Mouse (Mus musculus): ENCODE results near the gene Lrriq4.
A peak's percentile ranks its signal among the peaks of the same experiment; 100 is the strongest.

Lrriq4 gene

DNA sequence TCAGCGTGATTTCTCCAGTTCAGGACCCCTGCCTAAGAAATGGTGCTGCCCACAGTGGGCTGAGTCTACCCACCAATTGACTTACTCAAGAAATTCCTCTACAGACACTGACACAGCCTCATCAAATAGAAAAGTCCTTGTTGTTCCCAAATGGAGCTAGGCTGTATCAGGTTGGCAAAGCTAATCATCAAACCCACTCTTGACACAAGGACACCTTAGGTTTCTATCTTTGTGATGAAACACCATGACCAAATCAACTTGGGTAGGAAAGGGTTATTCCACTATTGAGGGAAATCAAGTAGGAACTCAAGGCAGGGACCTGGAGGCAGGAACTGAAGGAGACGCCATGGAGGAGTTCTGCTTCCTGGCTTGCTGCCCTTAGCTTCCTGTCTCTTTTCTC lies at the start of gene Lrriq4:
Gene Lrriq4, plus strand, starts transcription at position 301 of the 400 bp plus-strand sequence.
- no peak for DNase-seq (ENCODE audit: low spot score in 2 of 2)

DNA sequence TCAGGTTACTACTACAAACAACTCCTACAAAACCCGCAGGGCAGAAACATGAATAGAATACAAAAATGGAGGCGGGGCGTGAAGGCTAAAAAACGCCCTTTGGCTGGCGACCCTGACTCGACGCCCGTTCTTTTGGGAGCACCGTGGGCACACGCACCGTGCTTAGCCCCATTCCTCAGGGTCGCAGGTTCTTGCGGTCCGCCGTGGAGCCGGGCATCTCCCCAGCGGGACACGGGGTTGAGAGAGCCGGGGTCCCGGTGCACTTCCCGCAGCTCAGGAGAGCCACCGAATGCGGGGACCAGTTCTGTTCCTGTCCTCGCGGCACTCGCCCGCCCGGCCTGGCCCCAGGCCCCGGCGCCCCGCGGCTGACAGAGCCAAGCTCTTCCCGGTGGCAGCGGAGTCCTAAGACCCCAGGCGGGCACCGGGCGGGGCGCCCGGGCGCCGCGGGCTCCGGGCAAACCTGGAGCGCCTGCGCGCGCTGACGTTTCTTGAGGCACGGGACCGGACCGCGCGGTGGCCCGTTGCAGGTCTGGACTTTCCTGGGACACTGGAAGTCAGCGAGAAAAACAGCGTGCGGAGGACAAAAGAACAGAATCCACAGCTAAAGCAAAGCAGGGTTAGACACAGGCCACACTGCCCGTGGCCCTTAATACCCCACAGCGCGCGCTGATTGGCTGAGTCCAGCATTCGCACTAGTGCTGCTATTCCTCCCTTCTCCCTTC lies 49.0 kb upstream of the Lrriq4 start:
- DNase-seq (ENCODE audit: low spot score in 2 of 2), result peak in 1 of 2 experiments; percentile 34

- no peak for DNase-seq (ENCODE audit: low spot score in 2 of 2)
These were observed 47.0 kb upstream of the Lrriq4 start for GRCm38 (mm10) chr3:30597271-30597670.

GRCm38 (mm10) chr3:30599711-30600545 lies 44.4 kb upstream of the Lrriq4 start, which contains the start of gene Actrt3:
TSS of gene Actrt3 (minus strand) at chr3:30599939.
- peak in 1 of 2 experiments; percentile 45 for DNase-seq (ENCODE audit: low spot score in 2 of 2)

DNA sequence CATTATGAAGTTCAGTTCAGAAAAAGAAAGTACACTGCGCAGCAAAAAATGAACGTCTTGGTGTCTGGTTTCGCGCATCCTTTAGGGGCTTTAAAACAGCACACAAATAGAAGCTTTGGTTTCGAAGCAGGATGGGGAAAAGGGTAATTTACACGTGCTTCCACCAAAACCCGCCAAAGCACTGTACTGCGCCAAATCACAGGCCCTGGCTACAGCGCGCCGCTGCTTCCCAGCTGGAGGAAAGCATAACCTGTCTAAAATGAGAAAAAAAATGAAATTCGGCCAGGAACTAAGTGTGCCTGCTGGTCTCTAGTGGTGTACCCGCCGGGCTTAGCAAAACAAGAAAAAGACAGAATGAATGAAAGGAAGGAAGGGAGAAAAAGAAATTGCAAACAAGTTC lies 43.6 kb upstream of the Lrriq4 start:
- DNase-seq (ENCODE audit: low spot score in 2 of 2), result peak in 1 of 2 experiments; percentile 20

- DNase-seq (ENCODE audit: low spot score in 2 of 2), result peak; percentile 45 to 79
These were observed 43.1 kb upstream of the Lrriq4 start for GRCm38 (mm10) chr3:30601175-30601574.

DNA sequence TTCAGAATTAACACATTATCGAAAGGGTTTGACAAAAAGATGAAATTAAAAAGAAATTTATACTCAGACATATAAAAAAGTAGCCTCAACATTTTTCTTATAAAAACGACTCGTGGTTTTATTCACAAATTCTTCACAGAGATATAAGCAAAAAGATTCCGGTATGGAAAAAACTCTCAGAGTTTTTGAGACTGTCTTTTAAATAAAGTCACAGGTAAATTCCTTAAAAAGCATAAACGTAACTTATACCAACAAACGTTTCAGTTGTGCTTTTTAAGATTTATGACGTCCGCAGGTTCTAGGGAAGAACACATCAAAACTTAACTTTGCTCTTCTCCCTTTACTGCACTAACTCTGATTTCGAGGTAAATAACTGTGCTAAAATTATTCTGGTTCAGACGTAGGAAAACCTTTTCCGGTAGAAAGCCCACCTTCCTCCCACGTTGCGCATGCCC lies 42.7 kb upstream of the Lrriq4 start:
- DNase-seq (ENCODE audit: low spot score in 2 of 2), result no peak

DNA sequence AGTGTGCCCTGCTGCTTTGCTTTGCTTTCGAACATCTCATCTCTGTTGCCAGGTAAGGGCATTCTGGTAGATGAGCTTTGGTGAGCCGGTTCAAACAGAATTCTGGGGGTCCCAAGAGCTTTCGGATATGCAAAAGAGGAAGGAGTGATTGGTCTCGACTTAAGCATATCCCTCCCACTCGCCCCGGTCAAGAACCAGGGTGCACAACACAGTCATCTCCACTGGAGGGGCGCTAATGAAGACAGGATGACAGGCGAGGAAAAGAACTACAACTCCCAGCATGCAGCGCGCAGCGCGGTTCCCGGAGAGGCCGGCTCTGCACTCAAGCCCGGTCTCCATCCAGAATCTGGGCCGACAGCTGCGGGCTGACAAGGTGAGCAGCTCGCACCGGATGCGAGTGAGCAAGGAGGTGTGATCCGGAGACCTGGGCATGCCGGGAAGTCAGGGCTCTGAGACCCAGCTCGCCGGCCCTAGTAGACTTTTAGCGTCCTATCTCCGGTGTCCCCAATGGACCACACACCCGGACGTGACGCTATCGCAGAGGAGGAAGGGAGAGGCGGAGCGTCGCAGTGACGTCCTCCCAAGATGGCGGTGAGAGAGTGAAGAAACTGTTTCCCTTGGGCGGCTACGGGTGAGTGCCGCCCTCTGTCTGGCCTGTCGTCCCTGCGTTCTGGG lies 42.1 kb upstream of the Lrriq4 start, which contains the start of gene Mynn:
Gene Mynn, plus strand, starts transcription at position 1 of the 675 bp plus-strand sequence.
- DNase-seq (ENCODE audit: low spot score in 2 of 2), result peak; percentile 86 to 95

- DNase-seq (ENCODE audit: low spot score in 2 of 2), result peak in 1 of 2 experiments; percentile 63
These were observed 41.6 kb upstream of the Lrriq4 start for GRCm38 (mm10) chr3:30602740-30603098.

DNA sequence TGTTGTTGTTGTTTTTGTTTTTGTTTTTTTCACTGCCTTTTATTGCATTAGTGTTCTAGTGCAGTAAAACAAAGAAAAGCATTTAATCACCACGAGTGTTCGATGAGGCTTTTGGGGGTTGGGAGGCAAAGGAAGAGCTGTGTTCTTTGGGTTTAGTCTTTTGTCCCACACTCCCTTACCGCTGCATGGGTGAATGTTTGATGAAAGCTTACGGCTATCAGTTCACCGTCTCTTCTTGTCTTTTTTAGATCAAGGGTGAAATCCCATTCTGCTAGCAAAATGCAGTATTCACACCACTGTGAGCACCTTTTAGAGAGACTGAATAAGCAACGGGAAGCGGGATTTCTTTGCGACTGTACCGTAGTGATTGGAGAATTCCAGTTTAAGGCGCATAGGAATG lies 41.1 kb upstream of the Lrriq4 start:
- no peak for DNase-seq (ENCODE audit: low spot score in 2 of 2)

- no peak for DNase-seq (ENCODE audit: low spot score in 2 of 2)
These were observed 35.3 kb upstream of the Lrriq4 start for GRCm38 (mm10) chr3:30608999-30609398.

DNA sequence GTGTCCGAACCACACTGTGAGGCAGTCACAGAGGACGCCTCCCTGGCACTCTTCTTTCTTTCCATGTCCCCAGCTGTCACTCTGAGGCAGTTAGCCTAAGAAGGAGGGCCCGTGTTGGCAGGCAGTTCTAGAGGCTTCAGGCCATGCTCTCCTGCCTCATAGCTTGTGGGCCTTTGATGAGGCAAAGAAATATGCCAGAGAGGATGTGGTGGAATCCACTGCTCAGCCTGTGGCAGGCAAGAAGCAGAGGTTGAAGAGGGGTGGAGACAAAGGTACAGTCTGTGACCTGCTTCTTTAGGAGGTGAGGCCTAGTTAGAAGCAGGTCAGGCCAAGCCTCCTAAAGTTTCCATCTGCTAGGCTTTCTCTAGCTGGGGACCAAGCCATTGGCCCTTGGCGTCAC lies 33.4 kb upstream of the Lrriq4 start:
- no peak for DNase-seq (ENCODE audit: low spot score in 2 of 2)

DNA sequence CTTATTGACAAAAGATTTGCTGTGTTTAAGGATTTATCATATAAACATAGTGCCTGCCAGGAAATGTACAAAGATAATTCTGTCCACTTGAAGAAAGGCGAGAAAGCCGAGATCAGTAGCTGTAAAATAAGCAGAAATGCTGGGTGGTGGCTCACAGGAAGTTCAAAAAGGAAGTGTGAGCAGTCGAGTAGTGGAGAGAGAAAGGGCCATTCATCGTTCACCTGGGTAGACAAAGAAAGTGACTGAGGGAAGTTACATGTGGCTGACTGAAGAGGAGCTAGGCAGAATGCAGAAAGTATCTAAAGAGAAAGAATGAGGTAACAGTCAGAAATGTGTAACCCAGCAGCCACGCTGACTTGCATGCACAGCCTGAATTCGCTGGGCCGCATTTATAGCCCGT lies 24.2 kb upstream of the Lrriq4 start:
- no peak for DNase-seq (ENCODE audit: low spot score in 2 of 2)

GRCm38 (mm10) chr3:30633681-30634080 lies 10.6 kb upstream of the Lrriq4 start:
- no peak for DNase-seq (ENCODE audit: low spot score in 2 of 2)

- no peak for DNase-seq (ENCODE audit: low spot score in 2 of 2)
These were observed 8.7 kb upstream of the Lrriq4 start for GRCm38 (mm10) chr3:30635629-30636028.

GRCm38 (mm10) chr3:30646761-30647160 lies 2.5 kb downstream of the Lrriq4 start:
- DNase-seq (ENCODE audit: low spot score in 2 of 2), result no peak

DNA sequence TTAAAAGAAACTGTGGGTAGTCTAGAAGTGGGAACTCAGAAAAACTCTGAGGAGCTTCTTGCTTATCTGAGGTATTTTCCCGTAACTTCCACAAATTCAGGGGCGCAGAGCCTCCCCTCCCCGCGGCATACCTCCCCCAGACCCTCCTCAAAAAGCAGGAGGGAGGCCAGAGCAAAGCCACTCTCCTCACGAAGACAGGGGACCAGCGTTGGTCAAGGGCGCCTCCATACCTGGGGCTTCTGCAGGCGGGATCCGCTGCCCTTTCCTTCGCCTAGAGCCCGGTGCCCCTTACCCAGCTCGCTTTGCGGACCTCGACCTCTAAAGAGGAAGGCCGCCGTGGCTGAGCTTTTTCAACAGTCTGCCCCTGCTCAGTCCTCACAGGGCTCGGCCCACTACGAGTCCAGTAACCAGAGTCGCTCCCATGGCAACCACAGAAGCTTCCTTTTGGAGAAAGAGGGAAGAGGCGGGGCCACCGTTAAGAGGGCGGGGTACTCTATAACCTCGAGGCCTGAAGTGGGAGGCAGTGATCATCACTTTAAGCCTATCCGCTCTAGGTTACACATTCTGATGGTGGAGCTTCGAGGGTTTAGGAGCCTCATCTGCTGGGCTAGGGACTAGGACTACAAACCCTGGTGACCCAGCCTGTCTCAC lies 3.3 kb downstream of the Lrriq4 start, which contains the start of gene Lrrc34:
Gene Lrrc34, minus strand, starts transcription at position 430 of the 651 bp plus-strand sequence.
- peak in 1 of 2 experiments; percentile 9 for DNase-seq (ENCODE audit: low spot score in 2 of 2)

DNA sequence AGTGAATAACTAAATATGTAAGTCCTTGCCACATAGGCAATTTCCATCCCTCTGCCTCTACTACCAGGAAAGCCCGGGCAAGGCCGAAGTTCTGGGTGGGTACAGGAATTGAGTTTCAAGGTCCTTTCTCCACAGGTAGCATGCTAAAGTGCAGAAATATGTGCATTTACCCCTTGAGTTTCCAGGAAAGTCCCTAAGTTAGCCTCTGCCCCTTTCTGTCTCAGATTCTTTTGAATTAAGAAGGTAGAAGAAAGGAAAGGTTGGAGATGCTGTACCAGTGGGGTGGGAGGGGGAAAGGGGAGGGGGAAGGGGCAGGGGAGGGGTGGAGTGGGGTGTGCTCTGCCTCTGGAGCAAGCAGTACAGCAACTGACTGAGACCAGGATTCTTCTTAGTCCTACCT lies 4.2 kb downstream of the Lrriq4 start:
- no peak for DNase-seq (ENCODE audit: low spot score in 2 of 2)

DNA sequence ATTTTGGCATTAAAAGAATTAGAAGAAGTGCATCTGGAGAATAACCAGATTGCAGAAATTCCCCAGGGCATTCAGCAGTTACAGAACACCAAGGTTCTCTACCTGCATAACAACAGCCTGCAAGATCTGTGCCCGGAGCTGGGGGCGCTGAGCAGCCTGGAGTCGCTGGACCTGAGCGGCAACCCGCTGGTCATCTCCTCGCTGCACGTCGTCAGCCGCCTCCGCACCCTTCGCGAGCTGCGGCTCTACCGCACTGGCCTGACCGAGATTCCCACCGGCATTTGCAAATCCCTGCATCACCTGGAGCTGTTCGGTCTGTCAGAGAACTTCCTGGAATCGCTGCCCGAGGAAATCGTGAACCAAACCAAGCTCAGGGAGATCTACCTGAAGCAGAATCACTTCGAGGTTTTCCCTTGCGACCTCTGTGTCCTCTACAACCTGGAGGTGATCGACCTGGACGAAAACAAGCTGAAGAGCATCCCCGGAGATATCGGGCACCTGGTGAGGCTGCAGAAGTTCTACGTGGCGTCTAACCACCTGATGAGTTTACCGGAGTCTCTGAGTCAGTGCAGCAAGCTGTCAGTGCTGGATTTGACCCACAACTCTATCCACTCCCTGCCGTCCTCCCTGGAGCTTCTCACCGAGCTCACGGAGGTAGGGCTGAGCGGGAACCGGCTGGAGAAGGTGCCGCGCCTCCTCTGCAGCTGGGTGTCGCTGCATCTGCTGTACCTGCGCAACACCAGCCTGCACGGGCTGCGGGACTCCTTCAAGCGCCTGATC lies 5.9 kb downstream of the Lrriq4 start:
- no peak for DNase-seq (ENCODE audit: low spot score in 2 of 2)

DNA sequence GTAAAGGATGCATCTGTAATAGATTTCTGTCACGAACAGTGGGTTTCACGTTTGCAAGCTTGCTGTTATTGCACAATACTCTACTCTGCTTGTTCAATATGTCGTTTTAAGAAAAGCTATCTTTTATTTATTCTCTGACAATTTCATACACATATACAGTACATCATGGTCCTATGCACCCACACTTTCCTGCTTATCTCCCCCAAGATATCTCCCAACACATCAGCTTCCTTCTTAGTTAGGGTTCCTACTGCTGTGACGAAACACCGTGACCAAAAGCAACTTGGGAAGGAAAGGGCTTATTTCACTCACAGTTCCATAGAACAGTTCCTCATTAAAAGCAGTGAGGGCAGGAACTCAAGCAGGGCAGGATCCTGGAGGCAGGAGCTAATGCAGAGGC lies 11.6 kb downstream of the Lrriq4 start:
- no peak for DNase-seq (ENCODE audit: low spot score in 2 of 2)

- no peak for DNase-seq (ENCODE audit: low spot score in 2 of 2)
These were observed 14.2 kb downstream of the Lrriq4 start for GRCm38 (mm10) chr3:30658486-30658885.
